Mouse (Mus musculus) mammary gland, adult 2 months (tissue): ENCODE measurements around the gene Gm13275. TPM values are rescaled to one million over a fixed set of nuclear protein-coding genes. Genes with fewer than 3 reads are reported as not detected.

Experiments used
- polyA plus RNA-seq: library from polyadenylated mRNA; depleted of rRNA; stranded (reverse); fragments of >200 nt; gene quantifications from 2 replicates; pipeline ENCODE4 v1.2.3, GENCODE M21; 2012; ENCODE audit warnings: low replicate concordance; rRNA removed

The Gm13275 gene
- polyA plus RNA-seq, 1 experiment = not detected

Other genes starting within 250 kb of the Gm13275 start
- gene Ifna15, start 236.2 kb upstream of the Gm13275 start, polyA plus RNA-seq = not detected in 2 replicates
- gene Ifna14, start 222.7 kb upstream of the Gm13275 start, polyA plus RNA-seq = not detected in 2 replicates
- not detected in 2 replicates for gene Ifna9, start 202.1 kb upstream of the Gm13275 start, polyA plus RNA-seq
- gene Ifna12, start 191.1 kb upstream of the Gm13275 start, polyA plus RNA-seq = not detected in 2 replicates
- gene C87499, start 160.1 kb upstream of the Gm13275 start, polyA plus RNA-seq = not detected in 2 replicates
- not detected in 2 replicates for gene Ifna13, start 150.0 kb upstream of the Gm13275 start, polyA plus RNA-seq
- not detected in 2 replicates for gene Ifna16, start 117.6 kb upstream of the Gm13275 start, polyA plus RNA-seq
- gene Ifna2, start 110.6 kb upstream of the Gm13275 start, polyA plus RNA-seq = not detected in 2 replicates
- gene Ifnab, start 103.1 kb upstream of the Gm13275 start, polyA plus RNA-seq = not detected in 2 replicates
- 0.43 TPM in 1 of 2 replicates, not detected in the other for gene Gm26566, start 72.7 kb upstream of the Gm13275 start, polyA plus RNA-seq
- 16.8 and 23.2 TPM in 2 replicates for gene Klhl9, start 72.0 kb upstream of the Gm13275 start, polyA plus RNA-seq
- gene Gm13271, start 39.6 kb upstream of the Gm13275 start, polyA plus RNA-seq = not detected in 2 replicates
- gene Gm13283, start 34.4 kb upstream of the Gm13275 start, polyA plus RNA-seq = 0.17 and 0.27 TPM in 2 replicates
- not detected in 2 replicates for gene Gm13290, start 20.7 kb upstream of the Gm13275 start, polyA plus RNA-seq
- gene Gm13289, start 17.6 kb upstream of the Gm13275 start, polyA plus RNA-seq = not detected in 2 replicates
- gene Gm13272, start 14.6 kb upstream of the Gm13275 start, polyA plus RNA-seq = not detected in 2 replicates
- 0.07 TPM in 1 of 2 replicates, not detected in the other for gene Ifnz, start 12.4 kb upstream of the Gm13275 start, polyA plus RNA-seq
- not detected in 2 replicates for gene Gm13276, start 8.8 kb upstream of the Gm13275 start, polyA plus RNA-seq
- not detected in 2 replicates for gene Gm13277, start 5.9 kb upstream of the Gm13275 start, polyA plus RNA-seq
- not detected in 2 replicates for gene Gm13278, start 2.9 kb upstream of the Gm13275 start, polyA plus RNA-seq
- gene Gm13279, start 2.9 kb downstream of the Gm13275 start, polyA plus RNA-seq = not detected in 2 replicates
- not detected in 2 replicates for gene Gm13285, start 5.2 kb downstream of the Gm13275 start, polyA plus RNA-seq
- gene Gm13287, start 8.8 kb downstream of the Gm13275 start, polyA plus RNA-seq = not detected in 2 replicates
- not detected in 2 replicates for gene Gm13288, start 11.0 kb downstream of the Gm13275 start, polyA plus RNA-seq
- not detected in 2 replicates for gene Ifna7, start 21.7 kb downstream of the Gm13275 start, polyA plus RNA-seq
- gene Ifna11, start 25.5 kb downstream of the Gm13275 start, polyA plus RNA-seq = not detected in 2 replicates
- not detected in 2 replicates for gene Ifna6, start 32.9 kb downstream of the Gm13275 start, polyA plus RNA-seq
- not detected in 2 replicates for gene Ifna5, start 41.0 kb downstream of the Gm13275 start, polyA plus RNA-seq
- not detected in 2 replicates for gene Ifna4, start 47.4 kb downstream of the Gm13275 start, polyA plus RNA-seq
- gene Ifna1, start 55.6 kb downstream of the Gm13275 start, polyA plus RNA-seq = not detected in 2 replicates
- gene Ifne, start 85.7 kb downstream of the Gm13275 start, polyA plus RNA-seq = not detected in 2 replicates